Mouse (Mus musculus) CH12.LX (cell line): Measurements from ENCODE around the gene Dpm1. TPM values are rescaled to one million over a fixed set of nuclear protein-coding genes. Genes with fewer than 3 reads are reported as not detected.

Source experiments
- DNase-seq: peaks from one replicate; pipeline ENCODE4 v3.0.0-alpha.2; 2013; ENCODE audit errors: extremely low read depth
- H3K27ac ChIP-seq: 2 replicates; pipeline ENCODE4 v1.5.1; 2012; ENCODE audit warnings: low read depth, mild to moderate bottlenecking, control low read depth, moderate library complexity; ENCODE audit not compliant: insufficient read depth
- H3K27me3 ChIP-seq: replicated peaks from 2 replicates; pipeline ENCODE3; 2012; ENCODE audit warnings: inconsistent platforms
- H3K36me3 ChIP-seq, 2 experiments: replicated peaks in 1 of 2; 2 replicates each; pipeline versions ENCODE3 to v1.6.1; 2012; ENCODE audit warnings: inconsistent platforms in 1 of 2, low read length in 1 of 2, mild to moderate bottlenecking in 1 of 2, mixed read lengths in 1 of 2, moderate library complexity in 1 of 2; ENCODE audit not compliant: control insufficient read depth in 1 of 2, insufficient read depth in 1 of 2
- H3K4me1 ChIP-seq, 2 experiments: 2 replicates each; pipeline ENCODE4 v1.6.1; 2012; ENCODE audit warnings: inconsistent platforms in 1 of 2, moderate library complexity in 1 of 2; ENCODE audit not compliant: insufficient read depth in 2 of 2, control insufficient read depth in 1 of 2
- H3K4me2 ChIP-seq: 2 replicates; pipeline ENCODE4 v1.6.1; 2012; ENCODE audit warnings: low read depth, mild to moderate bottlenecking, control low read depth; ENCODE audit not compliant: poor library complexity, insufficient read depth, severe bottlenecking
- H3K4me3 ChIP-seq, 3 experiments: fragments of 150-350 bp in 1 of 3; sonication (generic) in 1 of 3; replicated peaks in 1 of 3; 2 replicates each; pipeline versions ENCODE3 to v1.5.1; 2011 to 2012; ENCODE audit warnings: low read depth in 2 of 3, low read length in 2 of 3, mild to moderate bottlenecking in 2 of 3, moderate library complexity in 2 of 3, control low read depth in 1 of 3, improper control_type of control experiment in 1 of 3, inconsistent platforms in 1 of 3, mixed read lengths in 1 of 3; ENCODE audit not compliant: poor library complexity in 1 of 3
- H3K79me2 ChIP-seq: replicated peaks from 2 replicates; pipeline ENCODE4 v1.6.1; 2012; ENCODE audit warnings: mild to moderate bottlenecking, moderate library complexity; ENCODE audit not compliant: control insufficient read depth, poor library complexity, insufficient read depth, severe bottlenecking; ENCODE audit errors: extremely low read depth
- H3K9ac ChIP-seq: 2 replicates; pipeline ENCODE4 v1.6.1; 2012; ENCODE audit warnings: low read depth, mild to moderate bottlenecking, control low read depth, moderate library complexity; ENCODE audit not compliant: insufficient read depth
- H3K9me3 ChIP-seq: replicated peaks from 2 replicates; pipeline ENCODE3; 2012; ENCODE audit warnings: low read length, inconsistent platforms, mixed read lengths
- BHLHE40 ChIP-seq: IDR thresholded peaks from 2 replicates; pipeline ENCODE4 v1.6.1; 2011; ENCODE audit warnings: mild to moderate bottlenecking, low read depth, low read length, improper control_type of control experiment
- IRF4 ChIP-seq: IDR thresholded peaks from 2 replicates; pipeline ENCODE4 v1.6.1; 2014; ENCODE audit warnings: low read depth, mild to moderate bottlenecking, inconsistent platforms, low read length, improper control_type of control experiment
- TBP ChIP-seq: conservative IDR thresholded peaks from 2 replicates; pipeline ENCODE4 v1.6.1; 2011; ENCODE audit warnings: low read depth, low read length, improper control_type of control experiment
- USF1 ChIP-seq: IDR thresholded peaks from 2 replicates; pipeline ENCODE4 v1.6.1; 2014; ENCODE audit warnings: low read depth, mild to moderate bottlenecking, inconsistent platforms, low read length, improper control_type of control experiment
- dilution Hi-C: fragments of 300-500 bp; cut with MboI; formaldehyde crosslinking; loops from 2 replicates; pipeline ENCODE4 v1.14.3; 2020; ENCODE audit warnings: low sequenced_read_pairs; ENCODE audit not compliant: extremely low pct_unique_long_range_greater_than_20kb, extremely low pct_ligation_motif_present
- in situ Hi-C: fragments of 300-500 bp; cut with MboI; formaldehyde crosslinking; loops from 3 replicates; pipeline ENCODE4 v1.14.3; 2019; ENCODE audit warnings: low sequenced_read_pairs, low pct_ligation_motif_present, low pct_unique_long_range_greater_than_20kb, mixed read lengths
- polyA plus RNA-seq: library from polyadenylated mRNA; unstranded; fragments of >175 nt; gene quantifications from 2 replicates; pipeline ENCODE4 v1.2.1, GENCODE M21; 2012; ENCODE audit warnings: low read depth; ENCODE audit not compliant: insufficient read length
- total RNA-seq, 2 experiments: library from RNA; depleted of rRNA; stranded (reverse); fragments of 300-350 nt in 1 of 2; fragments of >200 nt in 1 of 2; gene quantifications; 2 replicates each; pipeline ENCODE4 v1.2.3; 2012 to 2014

Dpm1 gene
- total and polyA plus RNA-seq, 3 experiments, result 28.5 to 52.9 (median 30.7) TPM

GRCm38 (mm10) chr2:168160370-168160930 is 69.9 kb downstream of the Dpm1 start:
- H3K4me1 ChIP-seq, result peaks cover 2 to 3% of the 10 kb centered on the region in 2 experiments; a peak in 1 of 4 replicates
- in situ Hi-C loops, result no loop called here
- DNase-seq, result no peak
- H3K9me3 ChIP-seq, result no peaks in the 10 kb centered on the region
- H3K27me3 ChIP-seq, result no peaks in the 10 kb centered on the region
- dilution Hi-C loops, result no loop called here
- H3K79me2 ChIP-seq, result no peaks in the 10 kb centered on the region
- H3K36me3 ChIP-seq, result no peaks in the 10 kb centered on the region
- no peak for TF ChIP-seq IRF4
- no peak for TF ChIP-seq USF1
- no peak for TF ChIP-seq BHLHE40
- TF ChIP-seq TBP, result no peak
- no peak overlapping the region for H3K4me3 ChIP-seq
- no peak overlapping the region for H3K27ac ChIP-seq
- H3K9ac ChIP-seq, result no peak overlapping the region
- H3K4me2 ChIP-seq, result no peak overlapping the region

Other genes with a start within 250 kb of the Dpm1 start
- 0.17 TPM in 1 of 2 replicates, not detected in the other for gene Ripor3, start 220.0 kb downstream of the Dpm1 start, total RNA-seq (2012; rRNA removed)
- not detected in 2 replicates for gene Ripor3, start 220.0 kb downstream of the Dpm1 start, total RNA-seq (2014; rRNA removed)
- gene Ripor3, start 220.0 kb downstream of the Dpm1 start, polyA plus RNA-seq, result not detected in 2 replicates
- gene Pard6b, start 149.6 kb downstream of the Dpm1 start, total RNA-seq (2012; rRNA removed), result 2.1 and 2.8 TPM in 2 replicates
- 1.2 TPM in 2 replicates for gene Pard6b, start 149.6 kb downstream of the Dpm1 start, total RNA-seq (2014; rRNA removed)
- gene Pard6b, start 149.6 kb downstream of the Dpm1 start, polyA plus RNA-seq, result 1.1 and 1.3 TPM in 2 replicates
- gene Adnp, start 23.5 kb downstream of the Dpm1 start, total RNA-seq (2012; rRNA removed), result 3.3 and 3.5 TPM in 2 replicates
- 1.3 TPM in 2 replicates for gene Adnp, start 23.5 kb downstream of the Dpm1 start, total RNA-seq (2014; rRNA removed)
- 11.8 and 12.9 TPM in 2 replicates for gene Adnp, start 23.5 kb downstream of the Dpm1 start, polyA plus RNA-seq
- gene Gm20716, start 227 bp downstream of the Dpm1 start, total RNA-seq (2012; rRNA removed), result 26.1 and 27.8 TPM in 2 replicates
- gene Gm20716, start 227 bp downstream of the Dpm1 start, total RNA-seq (2014; rRNA removed), result 26.9 and 28.6 TPM in 2 replicates
- 30.7 and 34.8 TPM in 2 replicates for gene Gm20716, start 227 bp downstream of the Dpm1 start, polyA plus RNA-seq
- gene Mocs3, start within 50 bp of the Dpm1 start, total RNA-seq (2012; rRNA removed), result 10.6 and 13.3 TPM in 2 replicates
- 8.0 and 9.5 TPM in 2 replicates for gene Mocs3, start within 50 bp of the Dpm1 start, total RNA-seq (2014; rRNA removed)
- gene Mocs3, start within 50 bp of the Dpm1 start, polyA plus RNA-seq, result 7.2 and 7.6 TPM in 2 replicates
- gene Kcng1, start 51.1 kb upstream of the Dpm1 start, total RNA-seq (2012; rRNA removed), result not detected in 2 replicates
- gene Kcng1, start 51.1 kb upstream of the Dpm1 start, total RNA-seq (2014; rRNA removed), result not detected in 2 replicates
- gene Kcng1, start 51.1 kb upstream of the Dpm1 start, polyA plus RNA-seq, result 0.14 and 0.16 TPM in 2 replicates